Mouse (Mus musculus) ovary, adult 18-20 months (tissue): ENCODE results near the gene Gfap.

Experiments
- DNase-seq: peaks from one replicate; pipeline ENCODE4 v3.0.0; 2022; ENCODE audit warnings: low spot score, mixed read lengths

The Gfap gene

GRCm38 (mm10) chr11:102837385-102837784 lies 63.3 kb downstream of the Gfap start:
- DNase-seq: no peak
